Mouse (Mus musculus): ENCODE data around the gene Auts2.

- TF ChIP-seq ZNF384 (IDR thresholded peaks at IDR 0.05; ENCODE audit: low read depth, low read length) (no peak), CTCF (conservative IDR thresholded peaks at IDR 0.05 in 1 of 2, IDR thresholded peaks at IDR 0.05 in 1 of 2; ENCODE audit: low read depth in 2 of 2, low read length in 2 of 2) (no peak), ELF1 (IDR thresholded peaks at IDR 0.05; ENCODE audit: low read depth, low read length) (no peak), POLR2A (IDR thresholded peaks at IDR 0.05; ENCODE audit: low read depth, low read length) (no peak), E2F4 (IDR thresholded peaks at IDR 0.05; ENCODE audit: insufficient replicate concordance, low read depth, low read length) (no peak), EP300 (IDR thresholded peaks at IDR 0.05; ENCODE audit: low read length) (no peak), GABPA (IDR thresholded peaks at IDR 0.05; ENCODE audit: insufficient replicate concordance, low read depth, low read length) (no peak), ZC3H11A (IDR thresholded peaks at IDR 0.05; ENCODE audit: low read depth, low read length) (no peak), MXI1 (IDR thresholded peaks at IDR 0.05; ENCODE audit: low read depth, low read length) (no peak), SMC3 (IDR thresholded peaks at IDR 0.05; ENCODE audit: low read depth, low read length) (no peak), TCF12 (IDR thresholded peaks at IDR 0.05; ENCODE audit: low read depth, low read length) (no peak)
Measured at GRCm38 (mm10) chr5:132126626-132127025, 416.5 kb downstream of the Auts2 start.

Data from CH12.LX (cell line).